Mouse (Mus musculus): ENCODE measurements around the gene Thsd4. TPM values are rescaled to one million over a fixed set of nuclear protein-coding genes. Genes with fewer than 3 reads are reported as not detected.
A peak's percentile ranks its signal among the peaks of the same experiment; 100 is the strongest.

Thsd4 gene
- polyA plus RNA-seq, 1 experiment, result 1.7 TPM

DNA sequence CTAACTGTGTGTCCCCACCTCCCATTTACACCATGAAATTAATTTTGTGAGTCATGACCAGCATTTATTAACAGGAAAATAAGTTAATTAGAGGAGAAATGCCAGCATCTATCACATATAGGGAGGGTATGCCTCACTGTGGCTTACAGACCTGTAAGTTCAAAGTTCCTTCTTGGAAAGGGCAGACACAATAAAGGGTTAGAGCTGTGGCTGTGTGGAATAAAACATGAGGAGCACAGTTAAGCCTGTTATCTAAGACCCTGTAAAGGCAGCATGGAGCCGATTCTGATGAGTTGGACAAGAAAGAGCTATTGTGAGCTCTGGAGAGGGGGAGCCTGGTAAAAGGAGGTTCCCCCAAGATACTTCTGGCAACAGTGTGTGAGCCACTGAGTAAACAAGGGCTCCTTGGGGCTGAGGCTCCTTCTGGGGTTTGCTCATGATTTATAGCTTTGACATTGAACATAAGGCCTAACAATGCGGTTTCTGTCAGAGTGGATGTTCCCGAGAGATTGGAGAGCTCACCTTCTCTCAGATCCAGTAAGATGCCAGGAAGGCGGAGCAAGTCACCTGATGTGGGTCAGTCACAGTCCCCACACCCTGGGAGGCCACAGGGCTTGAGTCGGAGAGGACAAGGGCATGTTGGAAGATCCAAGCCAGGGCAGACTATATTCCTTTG lies 20.2 kb downstream of the Thsd4 start:
- no peak for TF ChIP-seq REST (IDR thresholded peaks at IDR 0.05; ENCODE audit: insufficient read depth, insufficient read length)
- H3K27me3 ChIP-seq (ENCODE audit: control insufficient read depth, insufficient read depth, insufficient read length), result no peaks in the 10 kb centered on the region
- no peak overlapping the region for H3K4me3 ChIP-seq

GRCm38 (mm10) chr9:60492275-60492974 lies 29.4 kb downstream of the Thsd4 start:
- H3K4me3 ChIP-seq, result no peak overlapping the region
- H3K4me2 ChIP-seq (ENCODE audit: low read depth), result no peak overlapping the region
- no peaks in the 10 kb centered on the region for H3K36me3 ChIP-seq (ENCODE audit: control insufficient read depth, insufficient read depth)
- H3K79me2 ChIP-seq (ENCODE audit: control insufficient read depth, insufficient read depth), result no peaks in the 10 kb centered on the region
- TF ChIP-seq POLR2AphosphoS2 (IDR thresholded peaks at IDR 0.05; ENCODE audit: insufficient read length, low read depth) (no peak), USF1 (IDR thresholded peaks at IDR 0.05; ENCODE audit: low read depth) (no peak), SRF (IDR thresholded peaks at IDR 0.05; ENCODE audit: control insufficient read depth, insufficient read length, low read depth) (no peak), TCF12 (IDR thresholded peaks at IDR 0.05; ENCODE audit: insufficient read depth, poor library complexity, severe bottlenecking) (no peak), POLR2A (IDR thresholded peaks at IDR 0.05; ENCODE audit: insufficient read length, low read depth) (no peak), TCF3 (IDR thresholded peaks at IDR 0.05; ENCODE audit: insufficient read length, low read depth) (no peak), MYOG (IDR thresholded peaks at IDR 0.05; ENCODE audit: control insufficient read depth in 1 of 3, insufficient read depth in 1 of 3, insufficient read length in 2 of 3, low read depth in 2 of 3) (no peak), MYOD1 (IDR thresholded peaks at IDR 0.05; ENCODE audit: control insufficient read depth in 1 of 3, insufficient read length in 2 of 3, low read depth in 2 of 3) (no peak), REST (IDR thresholded peaks at IDR 0.05; ENCODE audit: insufficient read depth, insufficient read length) (no peak), MAX (IDR thresholded peaks at IDR 0.05; ENCODE audit: low read depth) (no peak), E2F4 (IDR thresholded peaks at IDR 0.05; ENCODE audit: insufficient read depth) (no peak)
- no peak overlapping the region for H3ac ChIP-seq (ENCODE audit: control insufficient read depth, insufficient read length)
- H3K27me3 ChIP-seq (ENCODE audit: control insufficient read depth, insufficient read depth, insufficient read length), result no peaks in the 10 kb centered on the region

More for the DNA sequence above, 20.2 kb downstream of the Thsd4 start:
- Histone ChIP-seq H3K4me2 (ENCODE audit: low read depth) (peak overlapping the region; percentile 54), H3ac (ENCODE audit: control insufficient read depth, insufficient read length) (no peak overlapping the region), H3K36me3 (ENCODE audit: control insufficient read depth, insufficient read depth) (no peaks in the 10 kb centered on the region), H3K79me2 (ENCODE audit: control insufficient read depth, insufficient read depth) (no peaks in the 10 kb centered on the region)

DNA sequence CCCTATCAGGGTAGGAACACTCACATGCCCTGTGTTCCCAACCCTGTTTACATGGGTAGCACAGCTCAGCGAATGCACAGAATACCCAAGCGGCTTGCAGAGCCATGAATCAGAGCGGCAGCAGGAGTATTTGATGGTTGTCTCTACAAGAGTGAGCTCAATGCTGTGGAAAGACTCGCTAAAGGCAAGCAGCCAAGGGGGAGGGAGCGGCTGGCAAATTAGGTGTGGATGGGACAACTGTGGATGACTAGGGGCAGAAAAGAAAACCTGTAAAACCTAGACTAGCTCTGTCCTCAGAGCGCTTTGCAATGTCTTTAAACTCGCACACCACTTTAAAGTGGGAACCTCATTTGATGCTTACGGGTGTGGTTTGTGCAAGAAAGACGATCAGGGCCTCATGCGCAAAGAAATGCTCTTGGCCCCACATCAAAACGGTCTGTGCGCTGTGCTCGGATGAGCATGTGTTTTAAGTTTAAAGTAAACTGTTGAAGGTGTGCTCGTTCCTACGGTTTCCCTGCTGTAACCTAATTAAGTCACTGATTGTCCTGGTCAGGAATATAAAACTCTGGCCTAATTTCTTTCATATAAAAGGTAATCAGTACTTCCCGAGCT lies 30.3 kb downstream of the Thsd4 start:
- H3K79me2 ChIP-seq (ENCODE audit: control insufficient read depth, insufficient read depth), result no peaks in the 10 kb centered on the region
- no peak overlapping the region for H3ac ChIP-seq (ENCODE audit: control insufficient read depth, insufficient read length)
- no peaks in the 10 kb centered on the region for H3K36me3 ChIP-seq (ENCODE audit: control insufficient read depth, insufficient read depth)
- H3K4me2 ChIP-seq (ENCODE audit: low read depth), result no peak overlapping the region
- no peak overlapping the region for H3K4me3 ChIP-seq
- no peaks in the 10 kb centered on the region for H3K27me3 ChIP-seq (ENCODE audit: control insufficient read depth, insufficient read depth, insufficient read length)
- TF ChIP-seq MYOD1 (IDR thresholded peaks at IDR 0.05; ENCODE audit: control insufficient read depth in 1 of 3, insufficient read length in 2 of 3, low read depth in 2 of 3) (no peak), REST (IDR thresholded peaks at IDR 0.05; ENCODE audit: insufficient read depth, insufficient read length) (no peak), POLR2A (IDR thresholded peaks at IDR 0.05; ENCODE audit: insufficient read length, low read depth) (no peak), MYOG (IDR thresholded peaks at IDR 0.05; ENCODE audit: control insufficient read depth in 1 of 3, insufficient read depth in 1 of 3, insufficient read length in 2 of 3, low read depth in 2 of 3) (no peak), CEBPB (IDR thresholded peaks at IDR 0.05; ENCODE audit: insufficient read depth, poor library complexity, severe bottlenecking) (no peak), TCF3 (IDR thresholded peaks at IDR 0.05; ENCODE audit: insufficient read length, low read depth) (no peak)

- Histone ChIP-seq H3K36me3 (ENCODE audit: control insufficient read depth, insufficient read depth) (no peaks in the 10 kb centered on the region), H3K79me2 (ENCODE audit: control insufficient read depth, insufficient read depth) (no peaks in the 10 kb centered on the region), H3ac (ENCODE audit: control insufficient read depth, insufficient read length) (no peak overlapping the region), H3K4me3 (no peak overlapping the region), H3K4me2 (ENCODE audit: low read depth) (no peak overlapping the region), H3K27me3 (ENCODE audit: control insufficient read depth, insufficient read depth, insufficient read length) (no peaks in the 10 kb centered on the region)
- TF ChIP-seq MYOG (IDR thresholded peaks at IDR 0.05; ENCODE audit: control insufficient read depth in 1 of 3, insufficient read depth in 1 of 3, insufficient read length in 2 of 3, low read depth in 2 of 3) (no peak), USF1 (IDR thresholded peaks at IDR 0.05; ENCODE audit: low read depth) (no peak), SRF (IDR thresholded peaks at IDR 0.05; ENCODE audit: control insufficient read depth, insufficient read length, low read depth) (no peak), TCF12 (IDR thresholded peaks at IDR 0.05; ENCODE audit: insufficient read depth, poor library complexity, severe bottlenecking) (no peak), E2F4 (IDR thresholded peaks at IDR 0.05; ENCODE audit: insufficient read depth) (no peak), MAX (IDR thresholded peaks at IDR 0.05; ENCODE audit: low read depth) (no peak), POLR2A (IDR thresholded peaks at IDR 0.05; ENCODE audit: insufficient read length, low read depth) (no peak), CEBPB (IDR thresholded peaks at IDR 0.05; ENCODE audit: insufficient read depth, poor library complexity, severe bottlenecking) (no peak), TCF3 (IDR thresholded peaks at IDR 0.05; ENCODE audit: insufficient read length, low read depth) (no peak), REST (IDR thresholded peaks at IDR 0.05; ENCODE audit: insufficient read depth, insufficient read length) (no peak), MYOD1 (IDR thresholded peaks at IDR 0.05; ENCODE audit: control insufficient read depth in 1 of 3, insufficient read length in 2 of 3, low read depth in 2 of 3) (no peak)
Observed at GRCm38 (mm10) chr9:60491079-60491478, 30.8 kb downstream of the Thsd4 start.

- TF ChIP-seq MYOG (IDR thresholded peaks at IDR 0.05; ENCODE audit: control insufficient read depth in 1 of 3, insufficient read depth in 1 of 3, insufficient read length in 2 of 3, low read depth in 2 of 3) (no peak), CEBPB (IDR thresholded peaks at IDR 0.05; ENCODE audit: insufficient read depth, poor library complexity, severe bottlenecking) (no peak), MAX (IDR thresholded peaks at IDR 0.05; ENCODE audit: low read depth) (no peak), POLR2A (IDR thresholded peaks at IDR 0.05; ENCODE audit: insufficient read length, low read depth) (no peak), MYOD1 (IDR thresholded peaks at IDR 0.05; ENCODE audit: control insufficient read depth in 1 of 3, insufficient read length in 2 of 3, low read depth in 2 of 3) (no peak), USF1 (IDR thresholded peaks at IDR 0.05; ENCODE audit: low read depth) (no peak), TCF12 (IDR thresholded peaks at IDR 0.05; ENCODE audit: insufficient read depth, poor library complexity, severe bottlenecking) (no peak), POLR2AphosphoS2 (IDR thresholded peaks at IDR 0.05; ENCODE audit: insufficient read length, low read depth) (no peak), E2F4 (IDR thresholded peaks at IDR 0.05; ENCODE audit: insufficient read depth) (no peak), SRF (IDR thresholded peaks at IDR 0.05; ENCODE audit: control insufficient read depth, insufficient read length, low read depth) (no peak), TCF3 (IDR thresholded peaks at IDR 0.05; ENCODE audit: insufficient read length, low read depth) (no peak), REST (IDR thresholded peaks at IDR 0.05; ENCODE audit: insufficient read depth, insufficient read length) (no peak)
- H3K27me3 ChIP-seq (ENCODE audit: control insufficient read depth, insufficient read depth, insufficient read length), result no peaks in the 10 kb centered on the region
Observed at GRCm38 (mm10) chr9:60488816-60489215, 33.0 kb downstream of the Thsd4 start.

More at GRCm38 (mm10) chr9:60488816-60489215, 33.0 kb downstream of the Thsd4 start:
- no peak overlapping the region for H3ac ChIP-seq (ENCODE audit: control insufficient read depth, insufficient read length)
- H3K79me2 ChIP-seq (ENCODE audit: control insufficient read depth, insufficient read depth), result no peaks in the 10 kb centered on the region
- no peaks in the 10 kb centered on the region for H3K36me3 ChIP-seq (ENCODE audit: control insufficient read depth, insufficient read depth)
- H3K4me2 ChIP-seq (ENCODE audit: low read depth), result no peak overlapping the region
- no peak overlapping the region for H3K4me3 ChIP-seq

All from myocyte (in vitro differentiated cells).